Mouse (Mus musculus): ENCODE results near the gene Clic4.

DNA sequence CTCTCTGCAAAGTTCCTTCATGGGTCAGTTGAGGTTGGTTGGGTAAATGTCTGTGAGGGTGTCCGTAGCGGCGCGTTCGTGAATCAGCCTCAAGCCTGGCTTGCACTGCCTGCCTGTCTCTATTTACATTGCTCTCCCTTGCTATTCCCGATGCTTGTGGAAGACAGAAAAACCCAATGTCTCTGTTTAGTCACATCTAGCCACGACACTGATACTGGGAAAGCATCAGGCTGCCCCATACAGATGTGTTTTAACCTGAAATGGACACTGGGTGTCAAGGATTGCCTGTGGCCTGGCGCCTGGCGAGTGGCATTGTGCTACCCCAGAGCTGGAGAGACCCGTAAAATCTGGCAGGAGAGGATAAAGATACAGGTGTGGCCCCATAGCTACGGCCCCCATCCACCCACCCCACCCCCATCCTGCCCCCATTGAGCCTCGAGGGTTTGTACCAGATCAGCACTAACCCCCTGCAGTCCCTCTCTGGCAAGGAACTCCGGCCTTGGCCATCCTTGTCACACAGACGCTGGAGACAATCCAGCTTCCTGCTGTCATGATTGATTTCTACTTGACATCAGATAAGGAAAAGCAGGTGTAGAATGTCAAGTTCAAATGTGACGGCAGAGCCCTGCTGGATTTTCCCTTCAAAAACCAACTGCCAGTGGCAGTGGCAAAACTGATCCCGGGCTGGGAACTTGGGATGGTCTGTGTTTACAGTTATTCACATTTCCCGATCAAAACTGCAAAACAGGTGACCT is 68.6 kb downstream of the Clic4 start:
- no peak for TF ChIP-seq CTCF (IDR thresholded peaks at IDR 0.05; ENCODE audit: borderline replicate concordance, extremely low read depth, insufficient read depth, insufficient read length)
- TF ChIP-seq POLR2A (IDR thresholded peaks at IDR 0.05; ENCODE audit: borderline replicate concordance, extremely low read depth, insufficient read depth, insufficient read length, poor library complexity, severe bottlenecking) = no peak

Data from brain, embryonic 14.5 days (tissue).